In the genomic region with DNA sequence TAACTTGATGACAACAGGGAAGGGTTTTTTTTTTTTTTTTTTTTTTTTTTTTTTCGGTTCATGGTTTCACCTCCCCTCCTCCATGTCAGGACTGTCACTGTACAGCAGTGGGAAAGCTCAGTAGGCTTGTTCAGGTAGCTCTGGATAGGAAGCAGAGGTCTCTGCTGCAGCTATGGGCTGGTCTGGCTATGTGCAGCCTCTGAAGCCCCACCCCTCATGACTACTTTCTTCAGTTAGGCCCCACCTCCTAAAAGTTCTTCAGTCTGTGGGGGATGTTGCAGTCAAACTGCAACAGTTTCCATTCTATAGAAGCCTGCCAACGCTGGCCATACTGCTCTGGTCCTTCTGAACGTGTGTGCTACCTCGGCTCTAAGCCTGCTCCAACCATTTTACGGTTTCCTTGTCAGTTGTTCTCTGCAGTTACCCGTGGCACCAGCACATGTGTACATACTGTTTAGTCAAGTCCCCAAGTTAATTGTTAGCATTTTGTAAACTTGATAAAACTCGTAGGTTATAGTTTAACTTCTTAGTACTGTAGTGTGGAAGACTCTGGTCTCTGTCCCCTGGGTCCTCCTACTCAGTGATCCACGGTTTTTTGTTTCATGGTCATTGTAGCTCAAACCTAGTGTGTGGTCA, we compare ENCODE assay signal across 15 mouse cellular contexts. TPM values are rescaled to one million over a fixed set of nuclear protein-coding genes. Genes with fewer than 3 reads are reported as not detected.
DNase-seq lines count a peak whose midpoint lies in the region; ATAC-seq lines count a peak whose summit lies in the region.
"Had no signal": no experiment of that assay in that cellular context is flagged by ENCODE, and none has a peak within 500 bp of the region (broad histone marks: within the 10 kb centered on the region; RNA-seq: fewer than 3 reads in every experiment).

No protein-coding gene starts in this region.

- H3K4me3 ChIP-seq in intestine, embryonic 15.5 days (replicated peaks): no peak overlapping the region
- no peak overlapping the region for H3K4me3 ChIP-seq in hindbrain, embryonic 14.5 days (replicated peaks; ENCODE audit: low read length)
- H3K4me3 ChIP-seq: hindbrain, embryonic 10.5 days; neural tube, embryonic 12.5 days had no signal

- 0 out of 2 replicates have a peak overlapping the region, but pooled peaks have one; percentile 26 for H3K4me2 ChIP-seq in intestine, embryonic 15.5 days (replicated peaks)
- no peak overlapping the region for H3K4me2 ChIP-seq in hindbrain, embryonic 14.5 days (replicated peaks)
- H3K4me2 ChIP-seq: neural tube, embryonic 12.5 days had no signal

- no peak overlapping the region for H3K9ac ChIP-seq in intestine, embryonic 15.5 days
- no peak overlapping the region for H3K9ac ChIP-seq in hindbrain, embryonic 14.5 days
- H3K9ac ChIP-seq: neural tube, embryonic 12.5 days had no signal

- H3K9me3 ChIP-seq in intestine, embryonic 15.5 days: no peaks in the 10 kb centered on the region
- H3K9me3 ChIP-seq in hindbrain, embryonic 14.5 days (ENCODE audit: control insufficient read depth, low read length): no peaks in the 10 kb centered on the region
- H3K9me3 ChIP-seq: hindbrain, embryonic 10.5 days; neural tube, embryonic 12.5 days had no signal

- 53% methylated on average over 8 of the region's 8 CpGs for whole genome bisulfite sequencing in intestine, embryonic 15.5 days
- 84% methylated on average over 8 of the region's 8 CpGs for WGBS in hindbrain, embryonic 14.5 days

- no peaks in the 10 kb centered on the region for H3K36me3 ChIP-seq in intestine, embryonic 15.5 days
- peaks cover 29% of the 10 kb centered on the region for H3K36me3 ChIP-seq in hindbrain, embryonic 14.5 days (replicated peaks; ENCODE audit: control insufficient read depth, insufficient read depth)

- DNase-seq in testis, postnatal 14 days (ENCODE audit: low spot score): peak; percentile 52
- DNase-seq in testis, postnatal 10 days (ENCODE audit: low spot score): no peak
- DNase-seq in kidney, postnatal 14 days: peak; percentile 32
- no peak for DNase-seq in heart, adult 11 months
- no peak for DNase-seq in cerebellum, adult 8-10 months
- DNase-seq in hindbrain, embryonic 14.5 days (ENCODE audit: low spot score): no peak
- DNase-seq: adrenal gland, adult 2 months; cerebellum, postnatal 14 days; left cerebral cortex, postnatal 4 days; lung, postnatal 4 days had no signal

- peak; percentile 74 for ATAC-seq in intestine, embryonic 15.5 days
- ATAC-seq in megakaryocyte progenitor cell, adult 5-6 weeks (replicated peaks; ENCODE audit: poor library complexity): peak; percentile 52
- no peak for ATAC-seq in hindbrain, embryonic 14.5 days (ENCODE audit: low FRiP score)
- ATAC-seq: midbrain, embryonic 16.5 days had no signal

- no peaks in the 10 kb centered on the region for H3K4me1 ChIP-seq in intestine, embryonic 15.5 days (replicated peaks)
- peaks cover 16% of the 10 kb centered on the region for H3K4me1 ChIP-seq in hindbrain, embryonic 14.5 days (replicated peaks; ENCODE audit: control insufficient read depth, insufficient read depth, low read length)

- H3K27ac ChIP-seq in intestine, embryonic 15.5 days: no peak overlapping the region
- H3K27ac ChIP-seq in hindbrain, embryonic 14.5 days: no peak overlapping the region
- H3K27ac ChIP-seq: hindbrain, embryonic 10.5 days; neural tube, embryonic 12.5 days had no signal

- no peaks in the 10 kb centered on the region for H3K27me3 ChIP-seq in intestine, embryonic 15.5 days (replicated peaks)
- H3K27me3 ChIP-seq in hindbrain, embryonic 14.5 days (ENCODE audit: control insufficient read depth, insufficient read depth, low read length): no peaks in the 10 kb centered on the region
- H3K27me3 ChIP-seq: neural tube, embryonic 12.5 days had no signal

RNA-seq across cellular contexts. Expression of a gene that starts 6.8 kb away (rescaled TPM):
- 10.7 and 11.8 TPM in 2 replicates for polyA plus RNA-seq in intestine, embryonic 15.5 days (2015; fragmentation: Nextera tagmentation; extraction: Ambion mirVana)
- 3.2 and 5.1 TPM in 2 replicates for total RNA-seq in megakaryocyte progenitor cell, adult 5-6 weeks (2015)
- 2.2 and 2.8 TPM in 2 replicates for total RNA-seq in megakaryocyte progenitor cell, adult 5-6 weeks (2017)
- polyA plus RNA-seq in hindbrain, embryonic 14.5 days (2014; fragmentation: Nextera tagmentation; extraction: Ambion mirVana): 35.3 and 38.9 TPM in 2 replicates

Comparison
In these comparisons a context has a peak if more than half of its experiments do, and no peak if none do; other contexts are left out.
1. DNase-seq: peak in testis, postnatal 14 days (single experiment) and kidney, postnatal 14 days (single experiment); none in testis, postnatal 10 days (single experiment), heart, adult 11 months (single experiment), cerebellum, adult 8-10 months (single experiment) and hindbrain, embryonic 14.5 days (single experiment).